Mouse (Mus musculus) heart, adult 10 weeks (tissue): ENCODE results near the gene Pstpip1. TPM values are rescaled to one million over a fixed set of nuclear protein-coding genes. Genes with fewer than 3 reads are reported as not detected.

Experiments
- polyA plus RNA-seq: library from polyadenylated mRNA; stranded (reverse); fragments of 350-450 nt; fragmentation: Illumina TruSeq; extraction: RNeasy Lipid Tissue Mini Kit (QIAGEN cat#74804); gene quantifications from one replicate; pipeline ENCODE4 v1.2.3, GENCODE M21; 2014; ENCODE audit warnings: low read depth, low replicate concordance

Gene Pstpip1
- 0.89 TPM for polyA plus RNA-seq

GRCm38 (mm10) chr9:56089778-56090520, at the start of gene Pstpip1:
Pstpip1 (plus strand) TSS chr9:56089962.

GRCm38 (mm10) chr9:56041372-56042180, 48.2 kb upstream of the Pstpip1 start, which contains the start of gene Rcn2:
Rcn2 (plus strand) TSS chr9:56041845.

GRCm38 (mm10) chr9:56165377-56165776, 75.6 kb downstream of the Pstpip1 start, which contains the start of gene Tspan3:
Tspan3 (minus strand) TSS chr9:56165477.

Other genes starting within 250 kb of the Pstpip1 start
- 11.0 TPM for gene Scaper, start 151.8 kb upstream of the Pstpip1 start, polyA plus RNA-seq
- gene 4930563M21Rik, start 79.4 kb upstream of the Pstpip1 start, polyA plus RNA-seq: not detected
- gene Rcn2, start 48.1 kb upstream of the Pstpip1 start, polyA plus RNA-seq: 54.2 TPM
- gene Tspan3, start 75.5 kb downstream of the Pstpip1 start, polyA plus RNA-seq: 196 TPM